Mouse (Mus musculus): ENCODE results near the gene Arhgdia. TPM values are rescaled to one million over a fixed set of nuclear protein-coding genes. Genes with fewer than 3 reads are reported as not detected.

Arhgdia gene
- polyA plus RNA-seq, 1 experiment from 2014 or later = 485 TPM

GRCm38 (mm10) chr11:120549168-120549945 is 32.1 kb downstream of the Arhgdia start, which contains the start of gene Mcrip1:
Gene Mcrip1, minus strand, starts transcription at chr11:120549727.
- peak within 1 kb of the TSS; percentile 67 for H3K27ac ChIP-seq (ENCODE audit: low read length)
- peak within 1 kb of the TSS; percentile 86 for H3K9ac ChIP-seq (replicated peaks; ENCODE audit: low read depth, low read length)
- H3K9me3 ChIP-seq (ENCODE audit: control insufficient read depth, low read length) = no peaks in the 10 kb centered on the region
- WGBS = under 1% methylated on average over 83 of the region's 87 CpGs
- H3K36me3 ChIP-seq (ENCODE audit: control insufficient read depth, insufficient read depth) = no peaks in the 10 kb centered on the region
- peaks cover 23% of the 10 kb centered on the region for H3K4me1 ChIP-seq (replicated peaks; ENCODE audit: control insufficient read depth, insufficient read depth, low read length)
- H3K4me2 ChIP-seq (ENCODE audit: low read length) = peak within 1 kb of the TSS; percentile 85
- H3K27me3 ChIP-seq (replicated peaks; ENCODE audit: control insufficient read depth, insufficient read depth, low read length) = no peaks in the 10 kb centered on the region
- ATAC-seq = peak; percentile 93
- H3K4me3 ChIP-seq (replicated peaks; ENCODE audit: low read length) = peak within 1 kb of the TSS; percentile 72

- Histone ChIP-seq H3K27ac (ENCODE audit: low read length) (peak overlapping the region; percentile 67; the same call in 1 of the 2 replicates), H3K4me1 (replicated peaks; ENCODE audit: control insufficient read depth, insufficient read depth, low read length) (peaks cover 23% of the 10 kb centered on the region), H3K4me3 (replicated peaks; ENCODE audit: low read length) (peak overlapping the region; percentile 72), H3K4me2 (ENCODE audit: low read length) (peak overlapping the region; percentile 85), H3K9ac (replicated peaks; ENCODE audit: low read depth, low read length) (peak overlapping the region; percentile 86), H3K27me3 (replicated peaks; ENCODE audit: control insufficient read depth, insufficient read depth, low read length) (no peaks in the 10 kb centered on the region), H3K36me3 (ENCODE audit: control insufficient read depth, insufficient read depth) (no peaks in the 10 kb centered on the region), H3K9me3 (ENCODE audit: control insufficient read depth, low read length) (no peaks in the 10 kb centered on the region)
- WGBS = 23% methylated on average over 7 of the region's 7 CpGs
- no peak for ATAC-seq
These were observed 32.6 kb downstream of the Arhgdia start for GRCm38 (mm10) chr11:120548786-120549167.

GRCm38 (mm10) chr11:120548214-120548613 is 33.2 kb downstream of the Arhgdia start:
- Histone ChIP-seq H3K4me3 (replicated peaks; ENCODE audit: low read length) (no peak overlapping the region), H3K27me3 (replicated peaks; ENCODE audit: control insufficient read depth, insufficient read depth, low read length) (no peaks in the 10 kb centered on the region), H3K4me1 (replicated peaks; ENCODE audit: control insufficient read depth, insufficient read depth, low read length) (peaks cover 23% of the 10 kb centered on the region), H3K36me3 (ENCODE audit: control insufficient read depth, insufficient read depth) (peaks cover 2% of the 10 kb centered on the region; the same call in 1 of the 2 replicates), H3K9ac (replicated peaks; ENCODE audit: low read depth, low read length) (no peak overlapping the region), H3K27ac (ENCODE audit: low read length) (no peak overlapping the region), H3K9me3 (ENCODE audit: control insufficient read depth, low read length) (no peaks in the 10 kb centered on the region), H3K4me2 (ENCODE audit: low read length) (peak overlapping the region; percentile 85)
- no peak for ATAC-seq
- WGBS = 82% methylated on average over 3 of the region's 3 CpGs

DNA sequence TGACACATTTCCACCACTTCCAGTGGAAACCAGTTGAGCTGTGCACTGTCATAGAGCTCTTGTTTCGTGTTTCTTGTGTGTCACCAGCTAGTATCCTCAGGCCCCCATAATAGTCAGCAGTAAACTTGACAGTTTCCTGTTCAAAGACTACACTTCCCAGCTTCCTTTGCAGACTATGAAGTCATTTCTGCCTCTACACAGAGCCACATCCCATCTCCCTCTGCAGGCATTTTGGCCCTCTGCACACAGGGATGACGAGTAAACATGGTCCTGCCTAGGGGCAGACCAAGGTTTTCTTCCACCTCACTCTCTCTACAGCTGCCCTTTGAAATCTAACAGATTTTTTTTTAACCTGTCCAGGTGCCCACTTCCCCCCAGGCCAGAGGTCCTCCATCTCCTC is 34.0 kb downstream of the Arhgdia start:
- H3K9ac ChIP-seq (replicated peaks; ENCODE audit: low read depth, low read length) = no peak overlapping the region
- H3K4me3 ChIP-seq (replicated peaks; ENCODE audit: low read length) = no peak overlapping the region
- H3K9me3 ChIP-seq (ENCODE audit: control insufficient read depth, low read length) = no peaks in the 10 kb centered on the region
- no peak for ATAC-seq
- peaks cover 7% of the 10 kb centered on the region; the same call in 1 of the 2 replicates for H3K36me3 ChIP-seq (ENCODE audit: control insufficient read depth, insufficient read depth)
- WGBS = 61% methylated on average over 2 of the region's 2 CpGs
- H3K27me3 ChIP-seq (replicated peaks; ENCODE audit: control insufficient read depth, insufficient read depth, low read length) = no peaks in the 10 kb centered on the region
- H3K4me2 ChIP-seq (ENCODE audit: low read length) = no peak overlapping the region
- H3K27ac ChIP-seq (ENCODE audit: low read length) = no peak overlapping the region
- peaks cover 23% of the 10 kb centered on the region for H3K4me1 ChIP-seq (replicated peaks; ENCODE audit: control insufficient read depth, insufficient read depth, low read length)

DNA sequence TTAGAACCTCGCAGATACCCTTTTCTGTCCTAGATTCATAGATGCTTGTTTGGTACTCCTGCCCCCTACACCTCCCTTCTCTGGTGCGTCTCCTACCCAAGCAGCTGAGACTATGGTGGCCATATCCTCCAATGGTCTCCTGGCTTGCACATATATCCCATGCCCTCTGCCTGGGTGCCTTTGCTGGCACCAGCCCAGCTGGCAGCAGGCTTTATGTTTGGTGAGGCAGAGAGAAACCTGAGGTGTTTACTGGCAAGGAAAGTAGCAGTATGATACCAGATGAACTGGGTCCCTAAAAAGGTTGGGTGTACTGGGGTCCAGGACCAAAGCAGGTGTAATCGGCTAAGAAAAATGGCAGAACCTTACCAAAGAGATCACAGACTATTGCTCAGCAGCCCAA is 35.5 kb downstream of the Arhgdia start:
- Histone ChIP-seq H3K27me3 (replicated peaks; ENCODE audit: control insufficient read depth, insufficient read depth, low read length) (no peaks in the 10 kb centered on the region), H3K9ac (replicated peaks; ENCODE audit: low read depth, low read length) (no peak overlapping the region), H3K4me1 (replicated peaks; ENCODE audit: control insufficient read depth, insufficient read depth, low read length) (peaks cover 23% of the 10 kb centered on the region), H3K27ac (ENCODE audit: low read length) (no peak overlapping the region), H3K4me3 (replicated peaks; ENCODE audit: low read length) (no peak overlapping the region), H3K9me3 (ENCODE audit: control insufficient read depth, low read length) (no peaks in the 10 kb centered on the region), H3K36me3 (ENCODE audit: control insufficient read depth, insufficient read depth) (peaks cover 7% of the 10 kb centered on the region; the same call in 1 of the 2 replicates), H3K4me2 (ENCODE audit: low read length) (no peak overlapping the region)
- ATAC-seq = no peak
- 99% methylated on average over 3 of the region's 3 CpGs for WGBS

- 87% methylated on average over 6 of the region's 6 CpGs for WGBS
- H3K36me3 ChIP-seq (ENCODE audit: control insufficient read depth, insufficient read depth) = peaks cover 7% of the 10 kb centered on the region; the same call in 1 of the 2 replicates
- H3K9me3 ChIP-seq (ENCODE audit: control insufficient read depth, low read length) = no peaks in the 10 kb centered on the region
- H3K4me3 ChIP-seq (replicated peaks; ENCODE audit: low read length) = no peak overlapping the region
- peaks cover 5% of the 10 kb centered on the region for H3K4me1 ChIP-seq (replicated peaks; ENCODE audit: control insufficient read depth, insufficient read depth, low read length)
- no peak overlapping the region for H3K9ac ChIP-seq (replicated peaks; ENCODE audit: low read depth, low read length)
- no peak for ATAC-seq
- no peak overlapping the region for H3K4me2 ChIP-seq (ENCODE audit: low read length)
- no peak overlapping the region for H3K27ac ChIP-seq (ENCODE audit: low read length)
- H3K27me3 ChIP-seq (replicated peaks; ENCODE audit: control insufficient read depth, insufficient read depth, low read length) = no peaks in the 10 kb centered on the region
These were observed 39.0 kb downstream of the Arhgdia start for GRCm38 (mm10) chr11:120542376-120542775.

GRCm38 (mm10) chr11:120541907-120542306 is 39.5 kb downstream of the Arhgdia start:
- H3K4me1 ChIP-seq (replicated peaks; ENCODE audit: control insufficient read depth, insufficient read depth, low read length) = peaks cover 5% of the 10 kb centered on the region
- no peak overlapping the region for H3K27ac ChIP-seq (ENCODE audit: low read length)
- H3K4me2 ChIP-seq (ENCODE audit: low read length) = no peak overlapping the region
- no peaks in the 10 kb centered on the region for H3K27me3 ChIP-seq (replicated peaks; ENCODE audit: control insufficient read depth, insufficient read depth, low read length)
- ATAC-seq = no peak
- no peak overlapping the region for H3K4me3 ChIP-seq (replicated peaks; ENCODE audit: low read length)
- no peak overlapping the region for H3K9ac ChIP-seq (replicated peaks; ENCODE audit: low read depth, low read length)
- H3K36me3 ChIP-seq (ENCODE audit: control insufficient read depth, insufficient read depth) = peaks cover 7% of the 10 kb centered on the region; the same call in 1 of the 2 replicates
- H3K9me3 ChIP-seq (ENCODE audit: control insufficient read depth, low read length) = no peaks in the 10 kb centered on the region
- WGBS = 38% methylated on average over 4 of the region's 4 CpGs

- Histone ChIP-seq H3K27ac (ENCODE audit: low read length) (no peak overlapping the region), H3K4me2 (ENCODE audit: low read length) (no peak overlapping the region), H3K9ac (replicated peaks; ENCODE audit: low read depth, low read length) (peak overlapping the region; percentile 27; the same call in 1 of the 2 replicates), H3K27me3 (replicated peaks; ENCODE audit: control insufficient read depth, insufficient read depth, low read length) (no peaks in the 10 kb centered on the region), H3K4me1 (replicated peaks; ENCODE audit: control insufficient read depth, insufficient read depth, low read length) (peaks cover 5% of the 10 kb centered on the region), H3K4me3 (replicated peaks; ENCODE audit: low read length) (no peak overlapping the region), H3K9me3 (ENCODE audit: control insufficient read depth, low read length) (no peaks in the 10 kb centered on the region), H3K36me3 (ENCODE audit: control insufficient read depth, insufficient read depth) (peaks cover 7% of the 10 kb centered on the region; the same call in 1 of the 2 replicates)
- 19% methylated on average over 10 of the region's 10 CpGs for WGBS
- peak; percentile 41; the same call in 1 of the 2 replicates for ATAC-seq
These were observed 42.0 kb downstream of the Arhgdia start for GRCm38 (mm10) chr11:120539285-120540014.

- Histone ChIP-seq H3K4me2 (ENCODE audit: low read length) (no peak overlapping the region), H3K9ac (replicated peaks; ENCODE audit: low read depth, low read length) (no peak overlapping the region), H3K27me3 (replicated peaks; ENCODE audit: control insufficient read depth, insufficient read depth, low read length) (no peaks in the 10 kb centered on the region), H3K27ac (ENCODE audit: low read length) (no peak overlapping the region), H3K4me3 (replicated peaks; ENCODE audit: low read length) (no peak overlapping the region), H3K4me1 (replicated peaks; ENCODE audit: control insufficient read depth, insufficient read depth, low read length) (peaks cover 5% of the 10 kb centered on the region), H3K36me3 (ENCODE audit: control insufficient read depth, insufficient read depth) (peaks cover 7% of the 10 kb centered on the region; the same call in 1 of the 2 replicates), H3K9me3 (ENCODE audit: control insufficient read depth, low read length) (no peaks in the 10 kb centered on the region)
- 50% methylated on average over 8 of the region's 8 CpGs for WGBS
- ATAC-seq = no peak
These were observed 42.5 kb downstream of the Arhgdia start for GRCm38 (mm10) chr11:120538955-120539284.
